Mouse (Mus musculus) midbrain, embryonic 14.5 days (tissue): ENCODE results near the gene Amigo2. TPM values are rescaled to one million over a fixed set of nuclear protein-coding genes. Genes with fewer than 3 reads are reported as not detected.
A peak's percentile ranks its signal among the peaks of the same experiment; 100 is the strongest.

Experiments used
- ATAC-seq: fragments of 200-750 bp; cut with Nextera tagmentation; 2 replicates; pipeline ENCODE4 v1.8.0; 2017; ENCODE audit warnings: moderate number of reproducible peaks, moderate library complexity; ENCODE audit not compliant: low FRiP score, low TSS enrichment
- DNase-seq: peaks from one replicate; pipeline ENCODE4 v3.0.0-alpha.2; 2015
- H3K27ac ChIP-seq: fragments of 300-500 bp; sonication (generic); replicated peaks from 2 replicates; pipeline ENCODE4 v1.5.1; 2014; ENCODE audit warnings: mild to moderate bottlenecking, low read depth, low read length, moderate library complexity
- H3K27me3 ChIP-seq: fragments of 300-500 bp; sonication (generic); 2 replicates; pipeline ENCODE4 v1.6.1; 2014; ENCODE audit warnings: low read length, control low read depth, mixed read lengths; ENCODE audit not compliant: control insufficient read depth, insufficient read depth
- H3K36me3 ChIP-seq: fragments of 300-500 bp; sonication (generic); 2 replicates; pipeline ENCODE4 v1.6.1; 2014; ENCODE audit warnings: low read length, control low read depth; ENCODE audit not compliant: control insufficient read depth, insufficient read depth
- H3K4me1 ChIP-seq: fragments of 300-500 bp; sonication (generic); 2 replicates; pipeline ENCODE4 v1.6.1; 2014; ENCODE audit warnings: mild to moderate bottlenecking, antibody characterized with exemption, low read length, control low read depth; ENCODE audit not compliant: control insufficient read depth, insufficient read depth
- H3K4me2 ChIP-seq: fragments of 300-500 bp; sonication (generic); 2 replicates; pipeline ENCODE4 v1.6.1; 2014; ENCODE audit warnings: mild to moderate bottlenecking, low read length, moderate library complexity
- H3K4me3 ChIP-seq: fragments of 300-500 bp; sonication (generic); replicated peaks from 2 replicates; pipeline ENCODE4 v1.5.1; 2014; ENCODE audit warnings: low read depth, low read length
- H3K9ac ChIP-seq: fragments of 300-500 bp; sonication (generic); replicated peaks from 2 replicates; pipeline ENCODE4 v1.6.1; 2014; ENCODE audit warnings: mild to moderate bottlenecking, low read length, moderate library complexity
- H3K9me3 ChIP-seq: fragments of 300-500 bp; sonication (generic); 2 replicates; pipeline ENCODE4 v1.6.1; 2016; ENCODE audit warnings: low read length, control low read depth, mixed read lengths; ENCODE audit not compliant: control insufficient read depth
- WGBS: fragments of 180-500 bp; shearing (Covaris S2); extraction: QIAGEN DNeasy Blood & Tissue Kit; methylation state at CpG from one replicate; pipeline ENCODE4 v1.1.7; 2014; 5-methylcytosine and 5-hydroxymethylcytosine counted together
- polyA plus RNA-seq: library from polyadenylated mRNA; unstranded; fragments of >200 nt; fragmentation: Nextera tagmentation; extraction: Ambion mirVana; gene quantifications from 2 replicates; pipeline ENCODE4 v1.2.1, GENCODE M21; 2014

Amigo2 gene
- polyA plus RNA-seq, 1 experiment from 2014 or later: 16.9 TPM

GRCm38 (mm10) chr15:97247791-97248161, 689 bp upstream of the Amigo2 start:
- Histone ChIP-seq H3K4me3 (peak overlapping the region; percentile 75), H3K27me3 (no peaks in the 10 kb centered on the region; the same call in 1 of the 2 replicates), H3K27ac (peak overlapping the region; percentile 86), H3K9ac (peak overlapping the region; percentile 94), H3K4me2 (peak overlapping the region; percentile 87), H3K4me1 (peaks cover 19% of the 10 kb centered on the region), H3K9me3 (no peaks in the 10 kb centered on the region), H3K36me3 (no peaks in the 10 kb centered on the region)
- DNase-seq: peak; percentile 70
- no peak for ATAC-seq
- WGBS: under 1% methylated on average over 14 of the region's 14 CpGs

- DNase-seq (peak; percentile 25), ATAC-seq (no peak)
- Histone ChIP-seq H3K36me3 (no peaks in the 10 kb centered on the region), H3K9ac (no peak overlapping the region), H3K9me3 (no peaks in the 10 kb centered on the region), H3K4me2 (peak overlapping the region; percentile 87), H3K4me3 (peak overlapping the region; percentile 75), H3K27me3 (no peaks in the 10 kb centered on the region; the same call in 1 of the 2 replicates), H3K27ac (no peak overlapping the region), H3K4me1 (peaks cover 20% of the 10 kb centered on the region)
- 26% methylated on average over 14 of the region's 14 CpGs for WGBS
Observed at GRCm38 (mm10) chr15:97246256-97246655, 831 bp downstream of the Amigo2 start.

DNA sequence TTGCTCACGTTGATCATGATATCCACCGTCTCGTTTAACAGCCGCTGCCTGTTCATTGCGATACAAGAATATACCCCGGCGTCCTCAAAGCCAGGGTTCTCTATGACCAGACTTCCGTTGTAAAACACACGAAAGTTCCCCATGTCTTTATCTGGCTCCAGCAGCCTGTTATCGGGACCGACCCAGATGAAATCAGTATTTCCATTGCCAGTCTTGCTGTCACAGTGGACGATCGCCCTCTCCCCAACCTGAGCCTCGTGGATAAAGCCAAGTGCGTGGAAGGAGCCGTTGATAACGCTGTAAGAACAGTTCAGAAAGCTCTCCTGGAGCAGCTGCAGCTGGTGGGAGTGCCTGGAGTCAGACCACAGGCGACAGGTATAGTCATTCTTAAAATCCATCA, 1.7 kb downstream of the Amigo2 start:
- 86% methylated on average over 18 of the region's 18 CpGs for WGBS
- peaks cover 20% of the 10 kb centered on the region for H3K4me1 ChIP-seq
- DNase-seq (no peak), ATAC-seq (no peak)
- no peaks in the 10 kb centered on the region; the same call in 1 of the 2 replicates for H3K27me3 ChIP-seq
- H3K36me3 ChIP-seq: no peaks in the 10 kb centered on the region
- no peak overlapping the region for H3K4me3 ChIP-seq
- H3K9ac ChIP-seq: no peak overlapping the region
- H3K27ac ChIP-seq: no peak overlapping the region
- H3K9me3 ChIP-seq: no peaks in the 10 kb centered on the region
- H3K4me2 ChIP-seq: peak overlapping the region; percentile 87

DNA sequence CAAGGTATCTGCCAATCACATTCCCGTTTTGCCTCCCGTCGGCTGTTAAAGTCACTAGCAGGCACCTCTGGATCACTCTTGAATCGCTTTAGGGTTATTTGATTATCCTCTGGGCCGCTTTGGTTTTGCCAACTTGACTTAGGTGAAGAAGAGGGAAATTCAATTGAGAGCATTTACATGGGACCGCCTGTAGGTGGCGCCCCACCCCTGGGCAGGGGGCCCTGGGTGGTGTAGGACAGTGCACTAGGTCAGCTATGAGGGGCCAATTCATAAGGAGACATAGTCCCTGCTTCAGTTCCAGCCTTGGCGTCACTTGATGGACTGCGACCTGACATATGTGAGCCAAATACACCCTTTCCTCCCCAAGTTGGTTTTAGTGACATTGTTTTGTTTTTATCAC, 10.1 kb downstream of the Amigo2 start:
- no peaks in the 10 kb centered on the region for H3K4me1 ChIP-seq
- no peak overlapping the region for H3K9ac ChIP-seq
- peak; percentile 22 for DNase-seq
- H3K9me3 ChIP-seq: no peaks in the 10 kb centered on the region
- no peaks in the 10 kb centered on the region for H3K36me3 ChIP-seq
- WGBS: 55% methylated on average over 9 of the region's 9 CpGs
- no peak overlapping the region for H3K4me3 ChIP-seq
- no peak for ATAC-seq
- no peak overlapping the region for H3K4me2 ChIP-seq
- H3K27ac ChIP-seq: no peak overlapping the region
- no peaks in the 10 kb centered on the region for H3K27me3 ChIP-seq

DNA sequence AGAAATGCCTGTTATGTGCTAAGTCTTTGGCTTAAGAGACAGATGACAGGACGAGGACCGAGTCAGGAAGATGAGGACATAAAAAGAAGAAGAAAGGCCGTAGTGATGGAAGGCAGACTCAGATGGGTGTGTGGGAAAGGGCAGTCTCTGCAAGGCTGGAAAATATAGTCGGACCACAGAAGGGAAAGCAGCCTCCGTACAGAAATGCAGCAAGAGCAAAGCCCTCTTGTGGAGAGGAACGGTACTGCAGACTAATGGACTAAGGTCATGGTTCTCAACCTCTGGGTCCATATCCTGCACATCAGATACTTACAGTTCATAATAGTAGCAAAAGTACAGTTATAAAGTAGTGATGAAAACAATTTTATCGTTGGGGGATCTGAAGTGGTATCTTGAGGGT, 11.9 kb downstream of the Amigo2 start:
- H3K27ac ChIP-seq: no peak overlapping the region
- no peak for ATAC-seq
- no peaks in the 10 kb centered on the region for H3K4me1 ChIP-seq
- no peaks in the 10 kb centered on the region for H3K27me3 ChIP-seq
- peak; percentile 83 for DNase-seq
- H3K36me3 ChIP-seq: no peaks in the 10 kb centered on the region
- H3K4me3 ChIP-seq: no peak overlapping the region
- no peak overlapping the region for H3K9ac ChIP-seq
- no peaks in the 10 kb centered on the region for H3K9me3 ChIP-seq
- 29% methylated on average over 7 of the region's 7 CpGs for WGBS
- H3K4me2 ChIP-seq: no peak overlapping the region

GRCm38 (mm10) chr15:97234076-97234475, 13.0 kb downstream of the Amigo2 start:
- WGBS: 93% methylated on average over 6 of the region's 6 CpGs
- no peaks in the 10 kb centered on the region for H3K36me3 ChIP-seq
- no peaks in the 10 kb centered on the region for H3K4me1 ChIP-seq
- H3K27ac ChIP-seq: no peak overlapping the region
- no peak overlapping the region for H3K4me3 ChIP-seq
- no peak overlapping the region for H3K9ac ChIP-seq
- H3K27me3 ChIP-seq: no peaks in the 10 kb centered on the region
- DNase-seq: no peak
- no peaks in the 10 kb centered on the region for H3K9me3 ChIP-seq
- ATAC-seq: no peak
- no peak overlapping the region for H3K4me2 ChIP-seq

DNA sequence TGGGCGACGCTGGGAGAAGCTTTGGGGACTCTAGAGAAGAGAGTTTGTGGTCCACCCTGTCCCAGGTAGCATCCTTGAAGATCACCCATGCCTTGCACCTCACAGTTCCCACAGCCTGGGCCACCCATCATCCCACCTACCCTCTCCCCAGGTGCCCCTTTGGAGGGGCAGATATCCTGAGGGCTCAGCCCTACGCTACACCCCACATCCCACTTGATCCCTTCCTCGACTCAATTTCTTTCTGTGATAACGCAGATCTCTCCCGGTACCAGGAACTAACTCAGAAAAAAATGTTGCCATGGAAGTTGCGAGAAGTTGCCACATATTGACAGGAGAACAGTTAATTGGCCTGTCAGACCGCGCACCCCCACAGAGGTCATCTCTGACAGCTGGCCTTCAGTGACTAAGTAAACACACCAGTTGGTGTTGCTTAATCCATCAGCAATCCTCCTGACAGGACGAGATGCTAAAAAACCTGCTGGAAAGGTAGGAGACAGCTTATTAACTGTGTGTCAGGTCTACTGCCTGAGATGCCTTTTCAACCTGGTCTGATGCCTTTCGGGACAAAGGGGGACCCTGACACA, 17.5 kb downstream of the Amigo2 start:
- no peak for DNase-seq

GRCm38 (mm10) chr15:97224003-97224402, 23.1 kb downstream of the Amigo2 start:
- no peak overlapping the region for H3K4me3 ChIP-seq
- H3K27me3 ChIP-seq: no peaks in the 10 kb centered on the region
- H3K9me3 ChIP-seq: 0 out of 2 replicates have a peak, but pooled peaks cover 6% of the 10 kb centered on the region
- H3K27ac ChIP-seq: no peak overlapping the region
- DNase-seq (no peak), ATAC-seq (no peak)
- WGBS: 73% methylated on average over 8 of the region's 8 CpGs
- no peak overlapping the region for H3K4me2 ChIP-seq
- no peak overlapping the region for H3K9ac ChIP-seq
- no peaks in the 10 kb centered on the region for H3K36me3 ChIP-seq
- no peaks in the 10 kb centered on the region for H3K4me1 ChIP-seq

More for the DNA sequence above, 17.5 kb downstream of the Amigo2 start:
- no peak overlapping the region for H3K27ac ChIP-seq
- no peak overlapping the region for H3K4me3 ChIP-seq
- no peaks in the 10 kb centered on the region for H3K4me1 ChIP-seq
- 83% methylated on average over 11 of the region's 11 CpGs for WGBS
- H3K9me3 ChIP-seq: no peaks in the 10 kb centered on the region
- H3K36me3 ChIP-seq: no peaks in the 10 kb centered on the region
- H3K27me3 ChIP-seq: no peaks in the 10 kb centered on the region
- ATAC-seq: no peak
- H3K4me2 ChIP-seq: no peak overlapping the region
- H3K9ac ChIP-seq: no peak overlapping the region

GRCm38 (mm10) chr15:97223431-97223830, 23.7 kb downstream of the Amigo2 start:
- Histone ChIP-seq H3K27me3 (no peaks in the 10 kb centered on the region), H3K9ac (no peak overlapping the region), H3K4me3 (no peak overlapping the region), H3K36me3 (no peaks in the 10 kb centered on the region), H3K4me1 (no peaks in the 10 kb centered on the region), H3K4me2 (no peak overlapping the region), H3K9me3 (0 out of 2 replicates have a peak, but pooled peaks cover 6% of the 10 kb centered on the region), H3K27ac (no peak overlapping the region)
- no peak for ATAC-seq
- no peak for DNase-seq
- 85% methylated on average over 10 of the region's 10 CpGs for WGBS
